Mouse (Mus musculus): ENCODE measurements around the gene Serpina1c.
"Not testable (repeated sequence)": the region's sequence is repeated elsewhere in the genome, so short reads cannot be mapped to it uniquely, and the experiment has no call there.

The Serpina1c gene

DNA sequence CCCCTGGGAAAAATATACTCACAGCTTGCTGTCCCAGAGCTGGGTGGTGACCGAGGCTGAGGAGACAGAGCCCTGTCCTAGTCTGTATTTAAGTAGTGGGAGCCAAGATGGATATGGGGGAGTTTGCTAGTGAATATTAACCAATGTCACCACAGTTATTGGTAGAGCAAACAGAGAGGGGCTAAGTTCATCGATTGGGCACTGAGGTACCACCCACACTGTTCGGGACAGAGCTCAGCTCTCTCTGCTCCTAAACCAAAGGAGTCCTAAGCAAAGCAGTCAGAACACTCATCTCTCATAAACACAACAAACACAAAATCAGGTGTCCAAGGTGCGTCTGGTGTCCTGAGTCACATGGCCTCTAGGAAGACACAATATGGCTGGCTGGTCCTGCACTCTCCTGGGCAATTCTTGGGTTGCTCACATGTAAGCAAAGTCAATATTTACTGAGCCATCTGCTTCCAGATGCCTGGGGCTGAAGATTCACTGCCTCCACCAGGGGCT lies at the start of gene Serpina1c:
TSS of gene Serpina1c (minus strand) at position 51 of the 504 bp plus-strand sequence.
- DNase-seq (ENCODE audit: low read depth in 1 of 2, low spot score in 2 of 2) = not testable (repeated sequence)

DNA sequence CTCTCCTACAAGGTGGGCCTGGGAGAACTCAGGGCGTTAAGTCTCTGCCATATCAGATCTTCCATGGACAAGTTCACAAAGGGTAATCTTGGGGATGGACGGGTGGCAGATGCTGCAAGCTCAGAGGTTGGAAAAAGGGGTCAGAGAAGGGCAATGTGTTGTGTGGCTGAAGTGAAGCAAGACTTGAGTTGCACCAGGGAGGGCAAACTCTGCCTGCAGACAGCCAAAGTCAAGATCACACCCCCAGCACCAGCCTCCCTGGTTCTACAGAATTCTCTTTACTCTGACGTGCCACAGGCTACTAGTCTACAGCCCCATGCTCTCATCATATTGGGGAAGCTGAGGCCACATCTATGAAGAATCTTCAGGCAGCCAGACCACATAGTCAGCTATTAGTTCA lies 48.3 kb upstream of the Serpina1c start:
- not testable (repeated sequence) for DNase-seq (ENCODE audit: low read depth in 1 of 2, low spot score in 2 of 2)

DNA sequence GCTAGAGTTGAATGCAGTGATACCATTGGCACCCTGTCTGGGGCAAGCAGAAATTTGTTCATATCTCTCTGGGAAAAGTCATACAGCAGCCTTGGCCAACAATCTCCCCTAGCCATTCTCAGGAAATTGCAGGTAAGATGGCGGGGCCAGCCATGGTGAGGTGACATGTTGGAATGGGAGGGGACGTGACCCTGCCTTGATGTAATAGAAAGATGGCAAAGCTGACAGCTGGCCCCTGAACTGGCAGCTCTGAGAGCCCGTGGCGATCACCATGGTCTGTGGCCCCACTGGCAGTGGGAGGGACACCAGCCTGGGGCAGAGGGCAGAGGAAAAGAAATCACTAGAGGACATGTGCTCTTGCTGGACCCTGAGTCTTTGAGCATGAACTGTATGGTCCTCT lies 41.6 kb upstream of the Serpina1c start:
- DNase-seq (ENCODE audit: low read depth in 1 of 2, low spot score in 2 of 2) = no peak

DNA sequence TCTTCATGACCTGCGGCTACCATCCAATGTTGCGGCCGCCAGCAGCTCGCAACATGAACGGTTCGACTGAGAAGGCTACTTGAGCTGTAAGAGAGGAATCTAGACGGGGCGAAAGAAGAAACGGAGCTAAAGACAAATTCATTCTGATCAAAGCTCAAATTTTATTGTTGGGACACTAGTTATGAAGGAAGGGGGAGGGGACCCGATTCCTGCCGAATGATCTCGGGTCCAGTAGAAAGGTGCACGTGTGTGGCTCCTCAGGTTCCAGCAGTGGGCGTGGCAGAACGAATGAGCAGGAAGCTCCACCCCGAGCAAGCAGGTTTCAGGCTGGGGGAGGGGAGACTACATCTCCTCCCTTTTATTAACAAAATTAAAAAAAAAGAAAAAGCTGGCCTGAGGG lies 4.5 kb upstream of the Serpina1c start:
- DNase-seq (ENCODE audit: low read depth in 1 of 2, low spot score in 2 of 2) = not testable (repeated sequence)

DNA sequence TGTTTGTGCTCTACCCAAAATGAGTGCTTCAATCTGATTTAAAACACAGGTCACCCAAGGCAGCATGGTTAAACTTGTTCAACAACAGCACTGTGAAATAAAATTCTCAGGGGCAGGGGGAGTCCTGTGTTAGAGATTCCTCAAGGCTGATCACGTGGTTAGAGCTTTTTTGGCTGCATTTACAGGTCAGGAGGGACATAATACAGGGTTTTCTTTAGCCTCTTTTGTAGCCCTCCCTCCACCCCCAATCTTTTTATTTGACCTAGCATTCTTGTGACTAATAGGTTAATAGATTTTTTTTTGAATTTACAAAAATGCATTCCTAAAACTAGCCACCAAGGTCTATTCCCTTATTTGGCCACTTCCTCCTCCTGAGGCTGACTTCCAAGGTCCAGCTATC lies 3.1 kb upstream of the Serpina1c start:
- not testable (repeated sequence) for DNase-seq (ENCODE audit: low read depth in 1 of 2, low spot score in 2 of 2)

DNA sequence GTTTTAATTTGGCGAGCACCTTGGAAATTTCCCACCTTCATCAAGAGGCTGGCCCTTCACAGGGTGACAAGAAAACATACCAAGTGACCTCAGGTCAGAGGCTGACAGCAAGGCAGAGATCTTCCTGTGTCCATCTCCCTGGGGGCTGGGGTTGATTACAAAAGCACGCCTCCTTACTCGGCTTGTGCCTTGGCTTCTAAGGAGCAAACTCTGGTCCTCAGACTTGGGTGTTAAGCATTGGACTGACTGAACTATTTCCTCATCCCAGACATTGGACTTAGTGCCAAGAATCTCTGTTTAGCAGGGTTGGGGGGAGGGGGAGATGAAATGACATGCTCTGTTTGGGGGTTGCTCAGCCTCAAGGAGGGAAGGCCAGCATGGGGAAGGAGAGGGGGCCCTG lies 2.8 kb downstream of the Serpina1c start:
- DNase-seq (ENCODE audit: low read depth in 1 of 2, low spot score in 2 of 2) = not testable (repeated sequence)

DNA sequence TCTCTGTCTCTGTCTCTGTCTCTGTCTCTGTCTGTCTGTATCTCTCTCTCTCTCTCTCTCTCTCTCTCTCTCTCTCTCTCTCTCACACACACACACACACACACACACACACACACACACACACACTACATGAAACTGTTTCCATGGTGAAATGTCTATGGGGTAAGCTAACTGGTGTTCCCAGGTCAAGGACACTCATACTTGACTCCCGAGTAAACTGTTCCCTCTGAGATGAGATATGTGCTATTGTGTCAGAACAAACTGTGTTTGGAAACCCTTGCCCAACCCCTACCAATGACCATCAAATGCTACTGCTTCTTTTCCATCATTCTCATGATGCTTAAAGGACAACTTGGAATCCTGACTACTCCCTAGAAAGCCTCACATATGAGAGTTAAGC lies 37.8 kb downstream of the Serpina1c start:
- DNase-seq (ENCODE audit: low read depth in 1 of 2, low spot score in 2 of 2) = not testable (repeated sequence)

DNA sequence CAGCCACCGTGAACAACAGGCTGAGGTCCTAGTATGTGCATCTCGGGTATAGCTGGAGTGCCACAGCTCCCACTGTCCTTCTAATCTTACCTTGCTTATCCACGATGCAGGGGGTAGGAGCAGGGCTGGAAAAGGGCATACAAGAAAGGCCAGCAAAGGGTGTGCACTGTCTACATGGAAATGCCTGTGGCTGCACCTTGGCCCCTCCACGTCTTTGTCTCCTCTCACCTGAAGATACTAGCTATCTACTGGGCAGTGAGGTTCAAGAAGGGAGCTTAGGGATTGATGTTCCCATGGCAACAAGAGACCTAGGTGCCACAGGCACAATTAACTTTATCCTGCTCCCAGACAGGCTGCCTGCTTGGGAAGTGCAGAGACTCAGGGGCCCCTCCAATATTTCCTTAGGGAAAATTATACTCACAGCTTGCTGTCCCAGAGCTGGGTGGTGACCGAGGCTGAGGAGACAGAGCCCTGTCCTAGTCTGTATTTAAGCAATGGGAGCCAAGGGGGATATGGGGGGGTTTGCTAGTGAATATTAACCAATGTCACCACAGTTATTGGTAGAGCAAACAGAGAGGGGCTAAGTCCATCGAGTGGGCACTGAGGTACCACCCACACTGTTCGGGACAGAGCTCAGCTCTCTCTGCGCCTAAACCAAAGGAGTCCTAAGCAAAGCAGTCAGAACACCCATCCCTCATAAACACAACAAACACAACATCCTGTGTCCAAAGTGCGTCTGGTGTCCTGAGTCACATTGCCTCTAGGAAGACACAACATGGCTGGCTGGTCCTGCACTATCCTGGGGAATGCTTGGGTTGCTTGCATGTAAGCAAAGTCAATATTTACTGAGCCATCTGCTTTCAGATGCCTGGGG lies 41.3 kb downstream of the Serpina1c start, which contains the start of gene Serpina1a:
TSS of gene Serpina1a (minus strand) at position 462 of the 874 bp plus-strand sequence.
- not testable (repeated sequence) for DNase-seq (ENCODE audit: low read depth in 1 of 2, low spot score in 2 of 2)

DNA sequence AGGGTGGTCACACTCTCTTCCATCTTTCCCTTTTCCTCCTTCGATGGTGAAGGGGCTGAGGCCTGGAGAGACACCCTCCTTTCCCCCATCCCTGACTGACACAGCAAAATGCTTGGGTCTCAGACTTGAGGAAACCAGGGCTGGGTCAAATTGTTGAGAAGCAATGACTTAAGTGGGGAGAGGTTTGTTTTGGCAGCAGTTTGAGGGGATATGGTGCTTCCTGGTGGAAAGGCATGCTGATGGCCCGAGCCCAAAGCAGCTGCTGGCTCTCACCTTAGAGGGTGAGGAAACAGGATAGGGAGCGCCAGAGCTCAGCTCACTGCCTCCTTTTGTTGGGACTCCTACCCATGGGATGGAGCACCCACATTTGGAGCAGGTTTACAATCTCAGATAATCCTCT lies 43.7 kb downstream of the Serpina1c start:
- no peak for DNase-seq (ENCODE audit: low read depth in 1 of 2, low spot score in 2 of 2)

DNA sequence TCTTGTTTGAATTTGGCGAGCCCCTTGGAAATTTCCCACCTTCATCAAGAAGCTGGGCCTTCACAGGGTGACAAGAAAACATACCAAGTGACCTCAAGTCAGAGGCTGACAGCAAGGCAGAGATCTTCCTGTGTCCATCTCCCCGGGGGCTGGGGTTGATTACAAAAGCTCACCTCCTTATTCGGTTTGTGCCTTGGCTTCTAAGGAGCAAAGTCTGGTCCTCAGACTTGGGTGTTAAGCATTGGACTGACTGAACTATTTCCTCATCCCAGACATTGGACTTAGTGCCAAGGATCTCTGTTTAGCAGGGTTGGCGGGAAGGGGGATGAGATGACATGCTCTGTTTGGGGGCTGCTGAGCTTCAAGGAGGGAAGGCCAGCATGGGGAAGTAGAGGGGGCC lies 44.1 kb downstream of the Serpina1c start:
- DNase-seq (ENCODE audit: low read depth in 1 of 2, low spot score in 2 of 2) = not testable (repeated sequence)

DNA sequence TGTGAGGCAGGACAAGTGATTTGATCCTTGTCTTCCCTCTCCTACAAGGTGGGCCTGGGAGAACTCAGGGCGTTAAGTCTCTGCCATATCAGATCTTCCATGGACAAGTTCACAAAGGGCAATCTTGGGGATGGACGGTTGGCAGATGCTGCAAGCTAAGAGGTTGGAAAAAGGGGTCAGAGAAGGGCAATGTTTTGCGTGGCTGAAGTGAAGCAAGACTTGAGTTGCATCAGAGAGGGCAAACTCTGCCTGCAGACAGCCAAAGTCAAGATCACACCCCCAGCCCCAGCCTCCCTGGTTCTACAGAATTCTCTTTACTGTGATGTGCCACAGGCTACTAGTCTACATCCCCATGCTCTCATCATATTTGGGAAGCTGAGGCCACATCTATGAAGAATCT lies 45.1 kb downstream of the Serpina1c start:
- not testable (repeated sequence) for DNase-seq (ENCODE audit: low read depth in 1 of 2, low spot score in 2 of 2)

DNA sequence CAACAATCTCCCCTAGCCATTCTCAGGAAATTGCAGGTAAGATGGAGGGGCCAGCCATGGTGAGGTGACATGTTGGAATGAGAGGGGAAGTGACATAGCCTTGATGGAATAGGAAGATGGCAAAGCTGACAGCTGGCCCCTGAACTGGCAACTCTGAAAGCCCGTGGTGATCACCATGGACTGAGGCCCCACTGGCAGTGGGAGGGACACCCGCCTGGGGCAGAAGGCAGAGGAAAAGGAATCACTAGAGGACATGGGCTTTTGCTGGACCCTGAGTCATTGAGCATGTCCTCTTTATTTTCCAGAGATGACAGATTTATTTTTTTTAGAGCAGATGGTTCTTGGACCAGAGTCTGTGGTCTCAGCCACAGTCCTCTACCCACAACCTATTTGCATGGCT lies 51.7 kb downstream of the Serpina1c start:
- not testable (repeated sequence) for DNase-seq (ENCODE audit: low read depth in 1 of 2, low spot score in 2 of 2)
